Mouse (Mus musculus) liver, embryonic 14.5 days (tissue): ENCODE data around the gene Hist1h2af. TPM values are rescaled to one million over a fixed set of nuclear protein-coding genes. Genes with fewer than 3 reads are reported as not detected.
A peak's percentile ranks its signal among the peaks of the same experiment; 100 is the strongest.
"Not testable (repeated sequence)": the region's sequence is repeated elsewhere in the genome, so short reads cannot be mapped to it uniquely, and the experiment has no call there.

ENCODE experiments used
- ATAC-seq: fragments of 200-750 bp; cut with Nextera tagmentation; 2 replicates; pipeline ENCODE4 v1.8.0; 2017; ENCODE audit warnings: moderate number of reproducible peaks, mild to moderate bottlenecking, moderate library complexity; ENCODE audit not compliant: insufficient read depth
- DNase-seq, 3 experiments: peaks; one replicate each; pipeline ENCODE4 v3.0.0-alpha.2; 2012 to 2013; ENCODE audit warnings: low read depth in 3 of 3, low spot score in 3 of 3
- H3K27ac ChIP-seq: fragments of 300-500 bp; sonication (generic); 2 replicates; pipeline ENCODE4 v1.5.1; 2014; ENCODE audit warnings: moderate library complexity, mild to moderate bottlenecking, control low read depth, inconsistent platforms
- H3K27me3 ChIP-seq: fragments of 300-500 bp; sonication (generic); 2 replicates; pipeline ENCODE4 v1.6.1; 2014; ENCODE audit warnings: mild to moderate bottlenecking, low read length, moderate library complexity; ENCODE audit not compliant: control insufficient read depth, insufficient read depth
- H3K36me3 ChIP-seq: fragments of 300-500 bp; sonication (generic); replicated peaks from 2 replicates; pipeline ENCODE4 v1.6.1; 2014; ENCODE audit warnings: low read depth; ENCODE audit not compliant: control insufficient read depth, insufficient read depth
- H3K4me1 ChIP-seq, 2 experiments: fragments of 200-500 bp in 1 of 2; fragments of 300-500 bp in 1 of 2; sonication (generic) in 1 of 2; replicated peaks; 2 replicates each; pipeline ENCODE4 v1.6.1; 2012 to 2014; ENCODE audit warnings: antibody characterized with exemption in 1 of 2, inconsistent platforms in 1 of 2, low read length in 1 of 2; ENCODE audit not compliant: control insufficient read depth in 2 of 2, insufficient read depth in 2 of 2
- H3K4me2 ChIP-seq: fragments of 300-500 bp; sonication (generic); 2 replicates; pipeline ENCODE4 v1.6.1; 2014; ENCODE audit warnings: low read depth, mild to moderate bottlenecking, control low read depth, moderate library complexity
- H3K4me3 ChIP-seq, 2 experiments: fragments of 200-500 bp in 1 of 2; fragments of 300-500 bp in 1 of 2; sonication (generic) in 1 of 2; 2 replicates each; pipeline ENCODE4 v1.5.1; 2012 to 2014; ENCODE audit warnings: low read depth in 2 of 2, low read length in 2 of 2, mild to moderate bottlenecking in 2 of 2, control low read depth in 1 of 2, inconsistent platforms in 1 of 2, moderate library complexity in 1 of 2; ENCODE audit not compliant: insufficient read depth in 1 of 2
- H3K9ac ChIP-seq: fragments of 300-500 bp; sonication (generic); replicated peaks from 2 replicates; pipeline ENCODE4 v1.6.1; 2014; ENCODE audit warnings: mild to moderate bottlenecking, control low read depth, moderate library complexity
- H3K9me3 ChIP-seq: fragments of 300-500 bp; sonication (generic); 2 replicates; pipeline ENCODE4 v1.6.1; 2016; ENCODE audit warnings: low read length, mixed read lengths; ENCODE audit not compliant: control insufficient read depth
- CTCF ChIP-seq: IDR thresholded peaks from 2 replicates; pipeline ENCODE4 v1.5.1; 2016; ENCODE audit warnings: antibody characterized with exemption, low read depth, control low read depth
- EP300 ChIP-seq: IDR thresholded peaks from 2 replicates; pipeline ENCODE4 v1.6.1; 2016; ENCODE audit warnings: antibody characterized with exemption, low read depth
- WGBS: fragments of 180-500 bp; shearing (Covaris S2); extraction: QIAGEN DNeasy Blood & Tissue Kit; methylation state at CpG from one replicate; pipeline ENCODE4 v1.1.7; 2014; ENCODE audit not compliant: insufficient replicate concordance; 5-methylcytosine and 5-hydroxymethylcytosine counted together
- polyA plus RNA-seq, 2 experiments: library from polyadenylated mRNA; depleted of rRNA in 1 of 2; stranded (reverse) in 1 of 2; unstranded in 1 of 2; fragments of >200 nt; fragmentation: Nextera tagmentation in 1 of 2; extraction: Ambion mirVana in 1 of 2; gene quantifications; 2 replicates each; pipeline versions ENCODE4 v1.2.1 to v1.2.3; 2012 to 2014

Gene Hist1h2af
- polyA plus RNA-seq, 2 experiments = 14.2 to 375 TPM

DNA sequence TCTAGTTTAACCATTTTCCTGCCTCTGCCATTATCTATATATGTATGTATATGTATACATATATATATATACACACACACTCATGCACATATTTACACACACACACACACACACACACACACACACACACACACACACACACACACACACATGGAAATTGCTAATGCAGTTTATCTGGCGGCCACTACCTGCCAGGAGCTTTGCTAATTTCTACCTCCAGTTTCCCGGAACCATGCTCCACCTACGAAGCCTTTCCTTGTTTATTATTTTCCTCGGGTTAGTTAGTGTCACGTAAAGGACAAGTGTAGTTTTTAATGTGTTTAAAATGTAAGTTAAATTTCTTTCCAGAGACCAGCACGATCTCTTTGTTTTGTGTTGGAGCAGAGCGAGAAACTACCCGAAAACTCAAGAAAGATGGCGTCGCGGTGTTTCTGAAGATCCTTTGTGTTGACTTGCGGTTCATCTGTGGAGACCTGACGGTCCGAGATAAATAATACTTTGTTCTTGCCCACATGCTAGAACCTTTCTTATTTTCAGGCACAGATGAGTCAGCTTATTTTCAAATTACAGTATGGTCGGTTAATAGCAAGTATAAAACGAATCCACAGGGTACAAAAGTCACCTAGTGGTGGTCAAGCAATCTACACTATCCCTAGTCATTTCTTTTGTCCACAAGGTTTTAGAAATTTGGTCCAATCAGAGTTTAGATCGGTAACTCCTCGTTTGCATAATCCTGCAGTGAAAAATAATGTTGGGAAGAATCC is 29.2 kb downstream of the Hist1h2af start:
- 2% methylated on average over 18 of the region's 18 CpGs for WGBS
- Histone ChIP-seq H3K27ac (peak overlapping the region; percentile 92), H3K4me2 (peak overlapping the region; percentile 69), H3K4me3 (peak overlapping the region; percentile 40 to 54), H3K9ac (peak overlapping the region; percentile 70), H3K27me3 (no peaks in the 10 kb centered on the region), H3K36me3 (no peaks in the 10 kb centered on the region), H3K9me3 (no peaks in the 10 kb centered on the region), H3K4me1 (peaks cover 24 to 29% of the 10 kb centered on the region in 2 experiments)
- TF ChIP-seq CTCF (peak; percentile 42; the same call in 1 of the 2 replicates), EP300 (no peak)
- ATAC-seq (peak; percentile 5; the same call in 1 of the 2 replicates), DNase-seq (peak in 1 of 3 experiments; percentile 75)

DNA sequence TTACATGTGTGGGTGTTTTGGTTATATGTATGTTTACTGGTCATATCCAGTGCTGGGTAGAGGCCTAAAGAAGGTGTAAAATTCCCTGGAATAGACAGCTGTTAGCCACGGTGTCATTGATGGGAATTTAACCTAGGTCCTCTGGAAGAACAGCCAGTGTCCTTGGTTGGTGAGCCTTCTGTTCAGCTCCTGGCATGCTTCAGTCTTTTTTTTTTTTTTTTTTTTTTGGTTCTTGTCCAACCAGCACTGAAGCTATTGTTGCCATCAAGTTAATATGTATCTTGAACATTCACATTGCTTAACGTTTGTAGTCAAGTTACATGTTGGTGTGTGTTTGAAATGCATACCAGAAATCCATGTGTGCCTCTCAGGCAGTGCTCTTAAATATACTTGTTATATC is 30.8 kb downstream of the Hist1h2af start:
- no peak overlapping the region for H3K4me2 ChIP-seq
- H3K9ac ChIP-seq = no peak overlapping the region; the same call in 1 of the 2 replicates
- DNase-seq = no peak
- no peak for TF ChIP-seq CTCF
- TF ChIP-seq EP300 = no peak
- no peak for ATAC-seq
- peak overlapping the region; percentile 92 for H3K27ac ChIP-seq
- no peaks in the 10 kb centered on the region for H3K36me3 ChIP-seq
- peaks cover 24 to 32% of the 10 kb centered on the region in 2 experiments for H3K4me1 ChIP-seq
- no peaks in the 10 kb centered on the region for H3K9me3 ChIP-seq
- H3K27me3 ChIP-seq = no peaks in the 10 kb centered on the region
- WGBS = 74% methylated on average over 2 of the region's 2 CpGs
- no peak overlapping the region for H3K4me3 ChIP-seq

DNA sequence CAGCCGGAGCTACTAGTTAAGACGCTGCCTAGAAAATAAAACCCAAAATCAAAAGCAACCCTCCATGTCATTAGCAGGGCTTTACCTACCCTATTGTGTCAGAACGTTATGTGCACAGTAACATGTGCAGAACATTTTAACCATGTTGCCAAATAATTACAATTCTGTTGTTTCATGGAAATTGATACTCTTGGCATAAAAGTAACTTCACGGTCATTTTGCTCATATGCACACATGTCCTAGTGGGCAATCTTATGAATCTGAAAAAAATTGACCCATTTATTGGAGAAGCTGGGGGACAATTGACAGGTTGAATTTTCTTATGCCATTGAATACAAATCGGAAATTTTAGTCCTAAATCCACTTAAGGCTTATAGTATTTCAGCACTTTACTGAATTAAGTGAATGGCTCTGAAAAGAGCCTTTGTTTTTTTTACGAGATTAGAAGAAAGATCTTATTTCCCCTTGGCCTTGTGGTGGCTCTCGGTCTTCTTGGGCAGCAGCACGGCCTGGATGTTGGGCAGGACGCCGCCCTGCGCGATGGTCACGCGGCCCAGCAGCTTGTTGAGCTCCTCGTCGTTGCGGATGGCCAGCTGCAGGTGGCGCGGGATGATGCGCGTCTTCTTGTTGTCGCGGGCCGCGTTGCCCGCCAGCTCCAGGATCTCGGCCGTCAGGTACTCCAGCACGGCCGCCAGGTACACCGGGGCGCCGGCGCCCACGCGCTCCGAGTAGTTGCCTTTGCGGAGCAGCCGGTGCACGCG is 36.7 kb downstream of the Hist1h2af start:
- Histone ChIP-seq H3K4me3 (peak overlapping the region; percentile 48 to 65), H3K4me1 (peaks cover 12 to 20% of the 10 kb centered on the region in 2 experiments), H3K4me2 (peak overlapping the region; percentile 79), H3K27ac (peak overlapping the region; percentile 97), H3K9ac (peak overlapping the region; percentile 88)
- H3K9me3 ChIP-seq, H3K36me3 ChIP-seq, ATAC-seq, H3K27me3 ChIP-seq: not testable (repeated sequence)
- peak in 1 of 3 experiments; percentile 63 for DNase-seq
- WGBS = under 1% methylated on average over 21 of the region's 41 CpGs
- TF ChIP-seq CTCF = 0 out of 2 replicates have a peak, but pooled peaks have one; percentile 6
- peak; percentile 3; the same call in 1 of the 2 replicates for TF ChIP-seq EP300

- ATAC-seq (peak; percentile 76), DNase-seq (peak; percentile 94 to 97 (median 94))
- H3K27ac ChIP-seq = peak within 1 kb of the TSS; percentile 98
- peak within 1 kb of the TSS; percentile 79 for H3K4me2 ChIP-seq
- H3K36me3 ChIP-seq = no peaks in the 10 kb centered on the region
- under 1% methylated on average over 18 of the region's 18 CpGs for WGBS
- peaks cover 9 to 16% of the 10 kb centered on the region in 2 experiments for H3K4me1 ChIP-seq
- peak within 1 kb of the TSS; percentile 65 to 81 for H3K4me3 ChIP-seq
- TF ChIP-seq CTCF (no peak), EP300 (peak; percentile 50; the same call in 1 of the 2 replicates)
- no peaks in the 10 kb centered on the region for H3K9me3 ChIP-seq
- H3K27me3 ChIP-seq = no peaks in the 10 kb centered on the region
- peak within 1 kb of the TSS; percentile 99 for H3K9ac ChIP-seq
Measured at GRCm38 (mm10) chr13:23571022-23571503, 37.4 kb downstream of the Hist1h2af start, which contains the start of the genes Hist1h2ae and Hist1h2bg. Hist1h2ae (minus strand) TSS chr13:23571220. Hist1h2bg (plus strand) TSS chr13:23571396.
